Mouse (Mus musculus) limb, embryonic 15.5 days (tissue): Measurements from ENCODE around the gene Sec22b. TPM values are rescaled to one million over a fixed set of nuclear protein-coding genes. Genes with fewer than 3 reads are reported as not detected.

Experiments
- ATAC-seq: fragments of 200-750 bp; cut with Nextera tagmentation; 2 replicates; pipeline ENCODE4 v1.8.0; 2017; ENCODE audit warnings: low read depth, moderate TSS enrichment; ENCODE audit not compliant: insufficient number of reproducible peaks, low FRiP score, low TSS enrichment
- H3K27ac ChIP-seq: fragments of 300-500 bp; sonication (generic); 2 replicates; pipeline ENCODE4 v1.5.1; 2015; ENCODE audit warnings: moderate library complexity, mild to moderate bottlenecking, inconsistent platforms
- H3K27me3 ChIP-seq: fragments of 300-500 bp; sonication (generic); 2 replicates; pipeline ENCODE4 v1.6.1; 2015; ENCODE audit warnings: inconsistent platforms
- H3K36me3 ChIP-seq: fragments of 300-500 bp; sonication (generic); 2 replicates; pipeline ENCODE4 v1.6.1; 2015; ENCODE audit warnings: inconsistent platforms
- H3K4me1 ChIP-seq: fragments of 300-500 bp; sonication (generic); 2 replicates; pipeline ENCODE4 v1.6.1; 2015; ENCODE audit warnings: inconsistent platforms
- H3K4me2 ChIP-seq: fragments of 300-500 bp; sonication (generic); 2 replicates; pipeline ENCODE4 v1.6.1; 2015; ENCODE audit warnings: mild to moderate bottlenecking, inconsistent platforms
- H3K4me3 ChIP-seq: fragments of 300-500 bp; sonication (generic); 2 replicates; pipeline ENCODE4 v1.5.1; 2015; ENCODE audit warnings: mild to moderate bottlenecking, inconsistent platforms
- H3K9ac ChIP-seq: fragments of 300-500 bp; sonication (generic); 2 replicates; pipeline ENCODE4 v1.6.1; 2015; ENCODE audit warnings: inconsistent platforms
- H3K9me3 ChIP-seq: fragments of 300-500 bp; sonication (generic); 2 replicates; pipeline ENCODE4 v1.6.1; 2016; ENCODE audit warnings: inconsistent platforms
- WGBS: fragments of 180-500 bp; shearing (Covaris S2); methylation state at CpG from one replicate; pipeline ENCODE4 v1.1.7; 2015; 5-methylcytosine and 5-hydroxymethylcytosine counted together
- polyA plus RNA-seq: library from polyadenylated mRNA; unstranded; fragments of >200 nt; fragmentation: Nextera tagmentation; extraction: Ambion mirVana; gene quantifications from 2 replicates; pipeline ENCODE4 v1.2.1, GENCODE M21; 2015

Gene Sec22b
- polyA plus RNA-seq, 1 experiment from 2014 or later, result 181 TPM

DNA sequence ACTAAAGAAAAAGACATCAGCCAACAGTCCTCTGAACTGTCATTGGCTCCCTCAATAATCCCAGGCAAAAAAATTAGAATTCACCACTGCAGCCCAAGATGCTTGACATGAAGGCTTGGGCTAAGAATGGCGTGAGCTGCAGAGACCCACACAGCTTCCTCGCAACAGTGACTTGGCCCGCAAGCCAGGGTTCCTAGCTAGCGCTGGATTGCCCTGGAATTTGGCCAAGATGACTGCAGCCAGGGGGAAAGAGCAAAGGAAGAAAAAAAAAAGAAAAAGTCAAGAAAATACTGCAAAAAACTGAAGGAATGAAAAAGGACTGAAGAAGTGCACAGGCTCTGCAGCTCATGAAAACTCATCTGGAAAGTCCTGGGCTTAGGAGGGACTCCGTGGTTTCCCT, 43.5 kb downstream of the Sec22b start:
- H3K27me3 ChIP-seq, result no peaks in the 10 kb centered on the region
- H3K27ac ChIP-seq, result no peak overlapping the region
- ATAC-seq, result no peak
- H3K36me3 ChIP-seq, result no peaks in the 10 kb centered on the region
- H3K4me2 ChIP-seq, result no peak overlapping the region
- H3K4me1 ChIP-seq, result peaks cover 47% of the 10 kb centered on the region
- H3K9me3 ChIP-seq, result no peaks in the 10 kb centered on the region
- H3K9ac ChIP-seq, result no peak overlapping the region
- 30% methylated on average over 5 of the region's 5 CpGs for WGBS
- no peak overlapping the region for H3K4me3 ChIP-seq

DNA sequence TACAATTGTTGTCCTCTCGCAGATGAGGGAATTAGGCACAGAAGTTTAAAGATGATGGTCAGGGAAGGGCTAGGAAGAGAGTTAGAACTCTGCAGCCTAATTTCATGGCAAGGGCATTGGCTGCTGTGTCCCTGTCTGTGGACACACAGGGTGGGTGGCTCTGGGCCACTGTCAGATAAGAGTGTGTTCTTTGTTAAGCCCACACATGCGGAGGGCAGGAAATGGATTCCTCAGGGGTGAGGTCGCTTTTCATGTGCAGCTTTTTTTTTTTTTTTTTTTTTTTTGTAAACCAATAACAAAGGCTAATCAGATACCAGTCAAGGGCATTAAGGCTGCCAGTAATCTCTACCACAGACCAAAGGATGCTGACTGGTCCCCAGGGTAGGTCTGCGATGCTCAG, 45.4 kb downstream of the Sec22b start:
- WGBS, result 59% methylated on average over 4 of the region's 4 CpGs

DNA sequence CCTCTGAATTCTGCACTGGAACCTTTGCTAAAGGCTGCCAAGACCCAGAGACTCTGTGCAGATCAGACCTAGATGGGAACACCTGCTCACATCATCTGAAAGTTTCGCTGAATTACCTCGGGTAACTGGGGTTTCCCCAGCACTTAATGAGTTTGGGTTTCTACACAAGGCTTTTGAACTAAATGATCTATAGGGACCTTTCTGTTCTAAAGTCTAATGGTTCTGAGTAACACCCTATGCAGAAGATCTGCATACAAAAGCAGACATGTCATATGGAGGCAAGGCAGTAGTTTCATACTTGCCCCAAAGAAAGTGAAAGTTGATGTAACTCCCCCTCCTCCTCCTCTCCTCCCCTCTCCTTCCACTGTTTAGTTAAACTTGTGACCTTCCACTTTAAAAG, 47.5 kb downstream of the Sec22b start:
- Histone ChIP-seq H3K4me3 (no peak overlapping the region), H3K4me2 (no peak overlapping the region), H3K9ac (no peak overlapping the region), H3K9me3 (no peaks in the 10 kb centered on the region), H3K27me3 (no peaks in the 10 kb centered on the region), H3K4me1 (peaks cover 12% of the 10 kb centered on the region), H3K36me3 (no peaks in the 10 kb centered on the region), H3K27ac (no peak overlapping the region)
- 72% methylated on average over 2 of the region's 2 CpGs for WGBS
- ATAC-seq, result no peak

More for the DNA sequence above, 45.4 kb downstream of the Sec22b start:
- Histone ChIP-seq H3K4me1 (peaks cover 28% of the 10 kb centered on the region), H3K4me3 (no peak overlapping the region), H3K4me2 (no peak overlapping the region), H3K27ac (no peak overlapping the region), H3K27me3 (no peaks in the 10 kb centered on the region), H3K9ac (no peak overlapping the region), H3K9me3 (no peaks in the 10 kb centered on the region), H3K36me3 (no peaks in the 10 kb centered on the region)
- no peak for ATAC-seq

DNA sequence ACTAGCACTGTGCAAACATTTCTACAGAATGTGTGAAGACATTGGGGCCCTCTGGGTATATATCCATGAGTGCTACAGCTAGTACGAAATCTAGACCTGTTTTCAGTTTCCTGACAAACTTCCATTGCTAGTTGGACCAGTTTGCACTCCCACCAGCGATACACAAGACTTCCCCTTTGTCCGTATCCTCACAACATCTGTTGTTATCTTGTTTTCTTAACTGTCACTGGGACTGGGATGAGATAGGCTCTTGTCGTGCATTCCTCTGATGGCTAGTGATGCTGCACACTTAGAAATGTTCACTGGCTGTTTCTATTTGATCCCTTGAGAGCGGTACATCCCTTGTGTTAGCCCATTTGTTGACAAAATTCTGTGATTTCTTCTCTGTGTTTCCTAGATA, 49.0 kb downstream of the Sec22b start:
- no peak overlapping the region for H3K9ac ChIP-seq
- no peak for ATAC-seq
- no peak overlapping the region for H3K27ac ChIP-seq
- no peaks in the 10 kb centered on the region for H3K9me3 ChIP-seq
- H3K4me3 ChIP-seq, result no peak overlapping the region
- 68% methylated on average over 5 of the region's 5 CpGs for WGBS
- no peaks in the 10 kb centered on the region for H3K4me1 ChIP-seq
- no peaks in the 10 kb centered on the region for H3K27me3 ChIP-seq
- no peaks in the 10 kb centered on the region for H3K36me3 ChIP-seq
- H3K4me2 ChIP-seq, result no peak overlapping the region

DNA sequence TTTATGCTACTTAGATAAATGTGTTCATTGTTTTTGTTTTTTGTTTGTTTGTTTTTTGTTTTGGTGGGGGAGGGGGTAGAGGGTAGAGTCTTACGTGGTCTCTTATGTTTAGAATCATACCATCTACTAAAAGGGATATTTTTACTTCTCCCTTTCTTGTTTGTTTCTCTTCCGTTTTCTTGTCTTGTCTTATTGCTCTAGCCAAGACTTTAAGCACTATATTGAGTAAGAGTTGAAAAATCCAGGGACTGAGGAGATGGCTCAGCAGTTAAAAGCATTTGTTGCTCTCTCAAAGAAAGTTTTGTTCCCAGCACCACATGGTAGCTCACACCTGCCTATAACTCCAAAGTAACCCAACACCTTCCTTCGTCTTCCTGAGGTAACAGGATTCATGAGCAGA, 50.1 kb downstream of the Sec22b start:
- no peak overlapping the region for H3K4me2 ChIP-seq
- 77% methylated on average over 3 of the region's 3 CpGs for WGBS
- H3K36me3 ChIP-seq, result no peaks in the 10 kb centered on the region
- ATAC-seq, result no peak
- no peaks in the 10 kb centered on the region for H3K27me3 ChIP-seq
- H3K27ac ChIP-seq, result no peak overlapping the region
- no peak overlapping the region for H3K4me3 ChIP-seq
- no peaks in the 10 kb centered on the region for H3K9me3 ChIP-seq
- no peak overlapping the region for H3K9ac ChIP-seq
- no peaks in the 10 kb centered on the region for H3K4me1 ChIP-seq

DNA sequence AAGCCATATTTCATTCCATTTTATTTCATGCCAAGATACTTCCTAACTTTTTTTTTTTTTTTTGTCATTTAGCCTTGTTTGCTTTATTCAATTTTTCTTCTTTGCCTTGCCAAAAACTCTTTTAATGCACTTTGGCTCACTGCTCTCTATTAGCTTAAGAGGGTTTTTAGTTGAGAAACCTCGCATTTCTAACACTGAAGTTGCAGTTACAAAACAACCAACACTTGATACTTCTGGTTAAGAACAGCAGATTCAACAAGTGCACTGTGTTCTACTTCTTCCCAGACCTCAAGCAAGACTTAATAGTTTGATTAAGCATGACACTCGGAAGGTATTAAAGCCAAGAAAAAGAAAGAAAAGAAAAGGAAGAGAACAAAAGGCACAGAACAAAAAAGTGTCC, 52.2 kb downstream of the Sec22b start:
- Histone ChIP-seq H3K4me1 (no peaks in the 10 kb centered on the region), H3K27me3 (no peaks in the 10 kb centered on the region), H3K9ac (no peak overlapping the region), H3K4me2 (no peak overlapping the region), H3K36me3 (no peaks in the 10 kb centered on the region), H3K4me3 (no peak overlapping the region), H3K27ac (no peak overlapping the region), H3K9me3 (no peaks in the 10 kb centered on the region)
- WGBS, result 80% methylated on average over 2 of the region's 2 CpGs
- ATAC-seq, result no peak

DNA sequence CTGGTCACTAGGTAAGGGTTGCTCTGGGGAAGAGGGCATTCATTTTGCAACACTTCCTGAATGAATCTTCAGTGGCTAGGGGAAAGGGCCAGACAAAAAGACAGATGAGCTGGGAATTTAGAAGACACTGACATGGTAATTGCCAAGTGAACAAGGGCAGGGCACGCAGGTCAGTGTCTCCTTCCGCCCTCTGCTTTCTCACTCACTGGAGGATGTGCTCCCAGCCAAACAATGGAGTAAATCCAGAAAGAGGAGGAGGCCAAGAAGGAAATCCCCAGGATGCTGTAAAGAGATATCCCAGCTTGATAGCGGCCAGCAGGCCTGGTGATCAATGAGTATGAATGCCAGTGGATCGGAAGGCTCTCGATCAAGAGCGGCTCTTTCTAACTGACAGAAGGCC, 55.3 kb downstream of the Sec22b start:
- Histone ChIP-seq H3K27ac (no peak overlapping the region), H3K4me3 (no peak overlapping the region), H3K27me3 (no peaks in the 10 kb centered on the region), H3K4me1 (peaks cover 8% of the 10 kb centered on the region), H3K4me2 (no peak overlapping the region), H3K36me3 (no peaks in the 10 kb centered on the region), H3K9ac (no peak overlapping the region), H3K9me3 (no peaks in the 10 kb centered on the region)
- ATAC-seq, result no peak
- WGBS, result 61% methylated on average over 6 of the region's 6 CpGs

DNA sequence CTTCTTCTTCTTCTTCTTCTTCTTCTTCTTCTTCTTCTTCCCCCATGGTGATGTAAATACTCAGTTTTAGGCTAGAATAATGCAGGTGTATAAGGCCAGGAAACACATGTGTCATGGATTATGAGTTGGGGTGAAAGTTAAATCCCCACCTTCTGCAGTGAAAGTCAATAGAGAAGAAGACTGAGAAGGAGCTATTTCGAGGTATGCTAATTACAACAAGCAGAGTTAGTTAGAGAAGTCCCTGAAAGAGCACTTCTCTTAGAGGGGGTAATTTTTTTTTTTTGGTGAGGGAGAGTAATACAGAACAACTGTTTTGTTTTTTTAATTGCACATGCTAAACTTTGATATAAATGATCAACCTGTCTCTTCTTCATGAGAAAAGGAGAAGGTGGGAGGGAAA, 55.9 kb downstream of the Sec22b start:
- no peak overlapping the region for H3K4me3 ChIP-seq
- no peaks in the 10 kb centered on the region for H3K9me3 ChIP-seq
- no peaks in the 10 kb centered on the region for H3K36me3 ChIP-seq
- no peak overlapping the region for H3K27ac ChIP-seq
- H3K9ac ChIP-seq, result no peak overlapping the region
- ATAC-seq, result no peak
- peaks cover 12% of the 10 kb centered on the region for H3K4me1 ChIP-seq
- WGBS, result 64% methylated on average over 1 of the region's 1 CpGs
- H3K4me2 ChIP-seq, result no peak overlapping the region
- no peaks in the 10 kb centered on the region for H3K27me3 ChIP-seq

DNA sequence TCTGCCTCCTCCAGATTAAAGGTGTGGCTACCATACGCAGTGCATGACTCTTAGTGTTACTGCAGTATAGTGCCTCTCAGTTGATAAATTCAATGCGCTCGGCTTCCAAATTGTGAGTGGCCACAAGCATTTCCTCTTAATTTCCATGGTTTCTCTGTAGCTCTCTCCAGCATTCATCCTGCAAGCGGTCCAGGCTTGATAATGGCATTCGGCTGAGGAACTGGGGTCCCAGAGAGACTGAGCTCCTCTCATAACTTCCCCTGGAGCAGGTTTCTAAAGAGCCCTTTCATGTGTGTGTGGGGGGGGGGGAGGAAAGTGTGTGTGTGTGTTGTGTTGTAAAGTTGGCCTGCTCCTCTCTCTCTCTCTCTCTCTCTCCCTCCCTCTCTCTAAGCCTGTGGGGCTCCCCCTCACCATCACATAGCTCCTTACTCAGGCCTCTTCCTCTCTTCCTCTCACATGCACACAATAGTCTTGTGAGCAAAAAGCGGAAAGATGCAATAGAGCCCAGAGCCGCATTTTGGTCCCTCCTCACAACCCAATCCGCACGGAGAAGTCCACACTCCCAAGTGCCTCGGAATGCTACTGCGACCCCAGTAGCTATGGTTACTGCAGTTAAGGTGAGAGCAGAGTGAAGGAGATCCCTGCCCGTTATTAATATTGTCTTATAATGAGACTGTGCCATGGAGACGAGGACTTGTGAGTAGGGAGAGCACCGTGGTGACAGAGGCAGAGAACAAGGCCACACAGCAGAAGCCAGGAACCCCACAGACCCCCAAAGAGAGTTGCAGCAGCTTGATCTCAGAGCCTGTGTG, 60.0 kb downstream of the Sec22b start:
- Histone ChIP-seq H3K4me2 (no peak overlapping the region), H3K36me3 (no peaks in the 10 kb centered on the region), H3K9me3 (no peaks in the 10 kb centered on the region), H3K9ac (no peak overlapping the region), H3K4me3 (no peak overlapping the region), H3K27me3 (no peaks in the 10 kb centered on the region), H3K27ac (no peak overlapping the region), H3K4me1 (peaks cover 21% of the 10 kb centered on the region)
- 54% methylated on average over 14 of the region's 14 CpGs for WGBS
- ATAC-seq, result no peak

DNA sequence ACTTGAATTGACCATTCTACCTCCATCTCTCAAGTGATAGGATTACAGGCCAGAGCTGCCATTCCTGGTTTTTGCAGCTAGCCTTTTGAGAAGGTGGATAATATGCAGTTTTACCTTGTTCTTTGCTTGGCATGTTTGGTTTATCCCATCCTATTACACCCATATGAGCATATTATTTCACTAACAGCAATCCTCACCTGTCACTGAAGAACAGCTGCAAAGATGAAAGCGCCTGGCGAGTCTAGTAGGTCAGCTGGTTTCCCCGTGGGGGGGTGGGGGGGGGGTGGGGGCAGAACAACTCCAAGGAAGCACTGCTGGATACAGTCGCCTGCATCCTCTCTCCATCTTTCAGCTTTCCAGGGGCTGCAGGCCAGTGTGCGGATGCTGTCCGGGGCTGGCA, 61.0 kb downstream of the Sec22b start:
- WGBS, result 58% methylated on average over 6 of the region's 6 CpGs
- H3K4me2 ChIP-seq, result no peak overlapping the region
- H3K4me3 ChIP-seq, result no peak overlapping the region
- ATAC-seq, result no peak
- no peaks in the 10 kb centered on the region for H3K9me3 ChIP-seq
- H3K9ac ChIP-seq, result no peak overlapping the region
- peaks cover 21% of the 10 kb centered on the region for H3K4me1 ChIP-seq
- H3K27me3 ChIP-seq, result no peaks in the 10 kb centered on the region
- no peak overlapping the region for H3K27ac ChIP-seq
- H3K36me3 ChIP-seq, result no peaks in the 10 kb centered on the region

DNA sequence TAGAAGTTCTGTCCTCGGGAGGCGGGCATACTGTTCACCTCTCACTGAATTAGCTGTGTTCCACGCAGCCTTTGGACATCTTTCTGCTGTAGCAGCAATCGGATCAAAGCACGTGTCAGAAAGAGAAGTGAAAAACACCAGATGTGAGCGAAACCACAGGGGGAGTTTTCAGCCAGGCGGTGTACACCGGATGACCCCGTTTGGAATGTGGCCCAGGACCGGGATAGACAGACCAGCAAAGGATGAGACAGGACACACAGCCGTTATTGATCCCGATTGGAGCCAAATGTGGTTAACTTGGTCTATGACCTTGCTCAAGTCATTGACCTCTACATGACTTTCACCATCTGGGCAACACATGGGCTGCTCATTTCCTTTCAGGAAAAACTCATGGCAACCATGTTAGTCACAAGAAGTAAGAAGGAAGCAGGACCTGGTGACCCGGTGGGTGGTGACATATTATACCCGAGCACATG, 63.9 kb downstream of the Sec22b start:
- no peak for ATAC-seq
- H3K36me3 ChIP-seq, result no peaks in the 10 kb centered on the region
- H3K4me3 ChIP-seq, result no peak overlapping the region
- H3K4me2 ChIP-seq, result no peak overlapping the region
- H3K4me1 ChIP-seq, result peaks cover 21% of the 10 kb centered on the region
- WGBS, result 30% methylated on average over 14 of the region's 14 CpGs
- H3K9ac ChIP-seq, result no peak overlapping the region
- H3K9me3 ChIP-seq, result no peaks in the 10 kb centered on the region
- no peaks in the 10 kb centered on the region for H3K27me3 ChIP-seq
- H3K27ac ChIP-seq, result no peak overlapping the region

DNA sequence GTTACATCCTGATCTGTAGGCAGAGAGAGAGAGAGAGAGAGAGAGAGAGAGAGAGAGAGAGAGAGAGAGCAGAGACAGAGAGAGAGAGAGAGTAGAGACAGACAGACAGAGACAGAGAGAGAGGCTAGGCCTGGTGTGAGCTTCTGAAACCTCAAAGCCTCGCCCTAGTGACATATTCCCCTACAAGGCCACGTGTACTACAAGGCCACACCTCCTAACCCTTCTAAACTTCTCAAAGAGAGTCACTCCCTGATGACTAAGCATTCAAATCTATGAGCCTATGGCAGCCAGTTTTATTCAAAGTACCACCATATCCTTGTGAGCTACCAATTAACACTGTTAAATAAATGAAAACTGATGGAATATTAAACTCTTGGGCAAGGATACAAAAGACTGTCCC, 66.6 kb downstream of the Sec22b start:
- Histone ChIP-seq H3K9me3 (no peaks in the 10 kb centered on the region), H3K27me3 (no peaks in the 10 kb centered on the region), H3K36me3 (no peaks in the 10 kb centered on the region), H3K4me2 (no peak overlapping the region), H3K4me3 (no peak overlapping the region), H3K4me1 (peaks cover 3% of the 10 kb centered on the region; the same call in 1 of the 2 replicates), H3K27ac (no peak overlapping the region), H3K9ac (no peak overlapping the region)
- no peak for ATAC-seq
- WGBS, result 53% methylated on average over 2 of the region's 2 CpGs

DNA sequence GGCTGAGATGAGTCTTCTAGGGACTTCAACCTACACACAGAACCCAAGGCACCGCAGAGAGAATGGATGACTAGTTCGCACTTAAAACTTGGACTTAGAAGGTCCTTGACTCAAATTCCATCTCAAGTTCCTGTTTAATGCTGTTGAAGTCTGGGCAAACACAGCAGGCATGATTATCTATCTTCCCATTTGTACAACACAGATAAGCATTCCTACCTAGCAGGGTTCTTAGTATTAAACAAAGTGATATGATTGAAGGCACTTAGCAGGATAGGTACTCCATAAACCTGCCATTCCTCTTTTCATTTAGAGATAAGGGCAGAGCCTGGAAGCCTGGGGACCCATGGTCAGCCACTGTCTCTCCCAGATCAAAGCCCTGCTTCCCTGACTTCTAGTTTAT, 67.2 kb downstream of the Sec22b start:
- Histone ChIP-seq H3K27me3 (no peaks in the 10 kb centered on the region), H3K27ac (no peak overlapping the region), H3K36me3 (no peaks in the 10 kb centered on the region), H3K4me1 (peaks cover 3% of the 10 kb centered on the region; the same call in 1 of the 2 replicates), H3K4me3 (no peak overlapping the region), H3K9ac (no peak overlapping the region), H3K9me3 (no peaks in the 10 kb centered on the region), H3K4me2 (no peak overlapping the region)
- 89% methylated on average over 2 of the region's 2 CpGs for WGBS
- no peak for ATAC-seq
